Mouse (Mus musculus): Measurements from ENCODE around the gene Gba2.
"Not testable (repeated sequence)": the region's sequence is repeated elsewhere in the genome, so short reads cannot be mapped to it uniquely, and the experiment has no call there.

Gba2 gene

GRCm38 (mm10) chr4:43551854-43552253, 26.8 kb downstream of the Gba2 start:
- DNase-seq = not testable (repeated sequence)

- DNase-seq = no peak
These were observed 29.6 kb downstream of the Gba2 start for GRCm38 (mm10) chr4:43549055-43549454.

- DNase-seq = no peak
These were observed 31.5 kb downstream of the Gba2 start for GRCm38 (mm10) chr4:43547160-43547559.

GRCm38 (mm10) chr4:43546375-43547047, 32.2 kb downstream of the Gba2 start:
- no peak for DNase-seq

GRCm38 (mm10) chr4:43542044-43542443, 36.6 kb downstream of the Gba2 start:
- no peak for DNase-seq

GRCm38 (mm10) chr4:43536031-43536430, 42.6 kb downstream of the Gba2 start:
- no peak for DNase-seq

DNA sequence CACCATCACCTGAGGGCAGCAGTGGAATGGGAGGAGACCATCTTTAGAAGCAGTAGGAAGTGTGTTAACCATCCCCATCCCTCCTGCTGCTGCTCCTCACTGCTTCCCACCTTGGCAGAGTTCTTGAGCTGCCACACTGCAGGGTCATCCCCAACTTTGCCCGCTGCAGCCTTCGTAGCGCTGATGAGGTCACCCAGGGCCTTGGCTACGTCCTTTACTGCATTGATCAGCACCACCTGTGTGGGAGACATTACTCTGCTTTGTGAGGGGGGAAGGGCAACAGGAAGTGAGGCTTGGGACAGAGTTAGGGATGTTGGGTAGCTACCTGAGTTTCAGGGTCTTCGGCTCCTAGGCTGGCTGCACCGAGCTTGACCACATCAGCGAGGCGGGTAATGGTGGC, 43.0 kb downstream of the Gba2 start:
- no peak for DNase-seq

- no peak for DNase-seq
These were observed 45.4 kb downstream of the Gba2 start for GRCm38 (mm10) chr4:43533270-43533669.

DNA sequence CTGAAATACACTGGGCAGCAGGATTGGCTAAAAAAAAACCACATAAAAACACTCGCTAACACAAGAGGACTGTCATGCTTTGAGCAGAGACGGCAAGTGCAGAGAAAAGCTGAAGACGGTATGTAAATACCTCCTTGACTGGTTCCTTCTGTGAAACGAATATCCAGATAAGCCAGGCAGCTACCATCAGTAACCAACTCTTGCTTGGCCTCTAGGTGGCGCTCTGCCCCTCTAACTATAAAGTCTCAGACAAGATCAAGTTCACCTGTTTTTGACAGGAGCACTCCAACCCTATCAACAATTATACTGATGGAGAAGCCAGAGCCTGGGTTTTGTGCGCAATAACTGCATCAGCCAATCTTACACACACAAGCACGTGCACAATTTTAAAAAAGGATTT, 48.1 kb downstream of the Gba2 start:
- DNase-seq = peak; percentile 79 to 80

GRCm38 (mm10) chr4:43530081-43530501, 48.6 kb downstream of the Gba2 start:
- no peak for DNase-seq

GRCm38 (mm10) chr4:43528487-43528886, 50.2 kb downstream of the Gba2 start:
- no peak for DNase-seq

DNA sequence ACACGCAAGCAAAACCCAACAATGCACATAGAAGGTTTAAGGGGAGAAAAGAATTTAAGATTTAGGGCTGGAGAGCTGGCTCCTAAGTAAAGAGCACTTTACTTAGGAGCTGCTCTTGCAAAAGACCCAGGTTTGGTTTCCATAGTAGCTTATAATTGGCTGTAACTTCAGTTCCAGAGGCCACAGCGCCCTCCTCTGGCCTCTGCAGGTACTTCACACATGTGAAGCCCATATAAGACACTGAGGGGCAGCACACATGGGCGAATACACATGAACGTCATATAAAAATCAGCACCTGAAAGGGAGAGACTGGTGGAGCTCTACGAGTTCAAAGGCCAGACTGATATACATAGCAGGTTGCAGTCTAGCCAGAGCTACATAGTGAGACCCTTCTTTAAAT, 50.8 kb downstream of the Gba2 start:
- DNase-seq = no peak

DNA sequence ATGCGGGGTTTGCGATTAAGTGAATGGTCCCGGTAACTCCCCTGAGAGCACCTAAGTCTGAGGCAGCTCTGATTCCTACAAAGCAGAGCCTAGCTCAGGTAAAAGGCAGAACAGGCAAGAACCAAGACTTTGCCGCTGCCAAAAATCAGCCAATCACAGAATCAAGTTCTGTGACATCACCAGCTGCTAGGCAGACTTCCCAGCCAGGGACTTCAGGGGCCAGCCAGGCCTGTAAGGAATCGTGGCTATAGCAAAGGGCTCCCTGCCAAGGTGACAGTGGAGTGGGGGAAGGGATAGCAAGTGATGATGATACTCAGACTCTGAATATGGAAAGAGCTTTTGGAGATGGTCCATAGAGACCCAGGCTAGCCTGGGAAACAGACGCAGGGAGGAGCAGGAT, 58.7 kb downstream of the Gba2 start:
- peak; percentile 91 to 95 for DNase-seq

GRCm38 (mm10) chr4:43519551-43519950, 59.1 kb downstream of the Gba2 start:
- no peak for DNase-seq

Measured in cerebellum, postnatal 36 days (tissue).